Mouse (Mus musculus) kidney, adult 2 months (tissue): Measurements from ENCODE around the gene Arhgap44. TPM values are rescaled to one million over a fixed set of nuclear protein-coding genes. Genes with fewer than 3 reads are reported as not detected.

Experiments
- DNase-seq: peaks from one replicate; pipeline ENCODE4 v3.0.0; 2021
- H3K27ac ChIP-seq: fragments of 200-500 bp; 2 replicates; pipeline ENCODE4 v1.5.1; 2012; ENCODE audit warnings: low read depth, low read length, control low read depth, inconsistent platforms; ENCODE audit not compliant: insufficient read depth
- H3K27me3 ChIP-seq: fragments of 200-500 bp; replicated peaks from 2 replicates; pipeline ENCODE4 v1.6.1; 2012; ENCODE audit warnings: mild to moderate bottlenecking, moderate library complexity, low read length, inconsistent platforms; ENCODE audit not compliant: control insufficient read depth, insufficient read depth
- H3K36me3 ChIP-seq: fragments of 200-500 bp; 2 replicates; pipeline ENCODE4 v1.6.1; 2012; ENCODE audit warnings: mild to moderate bottlenecking, moderate library complexity, low read length, inconsistent platforms; ENCODE audit not compliant: control insufficient read depth, insufficient read depth
- H3K4me1 ChIP-seq: fragments of 200-500 bp; 2 replicates; pipeline ENCODE4 v1.6.1; 2011; ENCODE audit warnings: low read length; ENCODE audit not compliant: control insufficient read depth, insufficient read depth
- H3K4me3 ChIP-seq: fragments of 200-500 bp; 2 replicates; pipeline ENCODE4 v1.5.1; 2011; ENCODE audit warnings: mild to moderate bottlenecking, low read depth, low read length, control low read depth; ENCODE audit not compliant: insufficient read depth
- CTCF ChIP-seq: fragments of 200-500 bp; conservative IDR thresholded peaks from 2 replicates; pipeline ENCODE4 v1.5.1; 2011; ENCODE audit warnings: low read depth, mild to moderate bottlenecking, control low read depth, low read length, moderate library complexity, mixed read lengths; ENCODE audit not compliant: insufficient read depth, insufficient read length
- POLR2A ChIP-seq: fragments of 200-500 bp; IDR thresholded peaks from one replicate; pipeline ENCODE4 v1.6.1; 2011; ENCODE audit warnings: low read depth, low read length, control low read depth
- whole genome bisulfite sequencing: fragments of 180-500 bp; shearing (Covaris S2); methylation state at CpG from one replicate; pipeline ENCODE4 v1.1.7; 2018; 5-methylcytosine and 5-hydroxymethylcytosine counted together
- polyA plus RNA-seq: library from polyadenylated mRNA; depleted of rRNA; stranded (reverse); fragments of >200 nt; gene quantifications from 2 replicates; pipeline ENCODE4 v1.2.3, GENCODE M21; 2012; rRNA removed

The Arhgap44 gene
- polyA plus RNA-seq: 5.0 and 6.7 TPM in 2 replicates

- peak within 1 kb of the TSS; percentile 85 for H3K4me3 ChIP-seq
- DNase-seq: peak; percentile 74
- WGBS: 2% methylated on average over 24 of the region's 27 CpGs
- H3K4me1 ChIP-seq: no peaks in the 10 kb centered on the region
- TF ChIP-seq CTCF: no peak
- TF ChIP-seq POLR2A: no peak
- no peak within 1 kb of the TSS for H3K27ac ChIP-seq
- no peaks in the 10 kb centered on the region for H3K27me3 ChIP-seq
- no peaks in the 10 kb centered on the region for H3K36me3 ChIP-seq
Measured at GRCm38 (mm10) chr11:65162767-65163120, at the start of gene Arhgap44. TSS of gene Arhgap44 (minus strand) at chr11:65162961.

GRCm38 (mm10) chr11:65211701-65212100 lies 48.9 kb upstream of the Arhgap44 start:
- WGBS: 79% methylated on average over 6 of the region's 6 CpGs
- no peaks in the 10 kb centered on the region for H3K4me1 ChIP-seq

DNA sequence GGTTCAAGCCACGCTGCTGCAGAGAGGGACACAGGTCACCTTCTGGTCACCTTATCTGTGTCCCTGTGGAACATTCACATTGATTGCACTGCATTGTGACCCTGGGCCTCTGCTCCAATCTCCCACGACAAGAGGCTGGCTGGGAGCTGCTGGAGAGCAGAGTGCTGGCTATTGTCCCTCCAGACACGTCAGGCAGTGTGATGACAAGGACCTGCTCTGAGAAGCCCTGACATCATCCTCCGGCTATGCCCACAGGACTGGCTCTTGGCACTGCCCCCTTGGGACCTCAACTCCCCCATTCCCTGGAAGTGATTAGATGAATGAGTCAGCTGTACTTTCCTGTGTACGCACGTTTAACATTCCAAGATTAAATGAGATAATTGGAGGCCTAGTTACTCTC lies 46.7 kb upstream of the Arhgap44 start:
- TF ChIP-seq CTCF (no peak), POLR2A (no peak)
- DNase-seq: no peak
- H3K27me3 ChIP-seq: no peaks in the 10 kb centered on the region

More at GRCm38 (mm10) chr11:65211701-65212100, 48.9 kb upstream of the Arhgap44 start:
- TF ChIP-seq POLR2A: no peak
- no peak for TF ChIP-seq CTCF
- DNase-seq: no peak
- Histone ChIP-seq H3K27me3 (no peaks in the 10 kb centered on the region), H3K27ac (no peak overlapping the region), H3K4me3 (no peak overlapping the region), H3K36me3 (no peaks in the 10 kb centered on the region)

GRCm38 (mm10) chr11:65205306-65205705 lies 42.5 kb upstream of the Arhgap44 start:
- WGBS: 64% methylated on average over 5 of the region's 5 CpGs
- TF ChIP-seq POLR2A (no peak), CTCF (no peak)
- H3K4me3 ChIP-seq: no peak overlapping the region
- no peaks in the 10 kb centered on the region for H3K4me1 ChIP-seq
- no peaks in the 10 kb centered on the region for H3K27me3 ChIP-seq
- DNase-seq: no peak
- no peak overlapping the region for H3K27ac ChIP-seq
- H3K36me3 ChIP-seq: no peaks in the 10 kb centered on the region

More for the DNA sequence above, 46.7 kb upstream of the Arhgap44 start:
- Histone ChIP-seq H3K4me3 (no peak overlapping the region), H3K36me3 (no peaks in the 10 kb centered on the region), H3K27ac (no peak overlapping the region), H3K4me1 (no peaks in the 10 kb centered on the region)
- 61% methylated on average over 6 of the region's 6 CpGs for WGBS

GRCm38 (mm10) chr11:65204651-65205050 lies 41.9 kb upstream of the Arhgap44 start:
- no peak overlapping the region for H3K27ac ChIP-seq
- H3K4me1 ChIP-seq: no peaks in the 10 kb centered on the region
- no peak for TF ChIP-seq CTCF
- no peak for TF ChIP-seq POLR2A
- H3K4me3 ChIP-seq: no peak overlapping the region
- no peaks in the 10 kb centered on the region for H3K36me3 ChIP-seq
- no peaks in the 10 kb centered on the region for H3K27me3 ChIP-seq
- no peak for DNase-seq
- whole genome bisulfite sequencing: 32% methylated on average over 13 of the region's 13 CpGs

DNA sequence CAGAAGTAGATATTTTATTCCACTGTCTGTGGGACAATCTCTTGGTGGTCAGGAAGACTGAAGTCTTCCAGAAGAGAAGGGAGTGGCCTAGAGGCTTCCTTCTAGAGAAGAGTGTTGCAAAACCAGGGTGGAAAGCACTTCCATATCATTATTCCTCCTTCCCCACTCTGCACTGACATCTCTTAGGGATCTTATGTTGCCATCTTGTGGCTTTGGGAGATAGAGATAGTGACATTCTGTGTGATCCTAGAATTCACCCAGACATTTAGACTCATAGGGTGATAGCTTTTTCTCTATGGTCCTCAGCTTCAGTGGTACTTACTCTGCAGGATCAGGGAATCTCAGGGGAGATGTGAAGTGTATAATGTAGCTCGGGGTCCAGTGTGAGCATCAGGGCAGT lies 40.3 kb upstream of the Arhgap44 start:
- no peak overlapping the region for H3K4me3 ChIP-seq
- H3K27ac ChIP-seq: no peak overlapping the region
- H3K27me3 ChIP-seq: no peaks in the 10 kb centered on the region
- DNase-seq: no peak
- WGBS: 69% methylated on average over 1 of the region's 1 CpGs
- H3K4me1 ChIP-seq: no peaks in the 10 kb centered on the region
- H3K36me3 ChIP-seq: no peaks in the 10 kb centered on the region
- no peak for TF ChIP-seq CTCF
- no peak for TF ChIP-seq POLR2A

- no peaks in the 10 kb centered on the region for H3K36me3 ChIP-seq
- TF ChIP-seq CTCF (no peak), POLR2A (no peak)
- H3K27ac ChIP-seq: no peak overlapping the region
- DNase-seq: no peak
- H3K4me1 ChIP-seq: no peaks in the 10 kb centered on the region
- WGBS: 51% methylated on average over 5 of the region's 5 CpGs
- H3K27me3 ChIP-seq: no peaks in the 10 kb centered on the region
- H3K4me3 ChIP-seq: no peak overlapping the region
Measured at GRCm38 (mm10) chr11:65202236-65202635, 39.5 kb upstream of the Arhgap44 start.
